Mouse (Mus musculus) heart, postnatal 0 days (tissue): ENCODE measurements at regions not wholly inside any gene's neighbourhood (a gene's known extent, or its start where the extent isn't known, plus 50 kb on each side); places are given as distances from the start of the nearest gene placed in this dataset.
A peak's percentile ranks its signal among the peaks of the same experiment; 100 is the strongest.

ENCODE experiments used
- CTCF ChIP-seq: IDR thresholded peaks from 2 replicates; pipeline ENCODE4 v1.5.1; 2016; ENCODE audit warnings: antibody characterized with exemption, control low read depth, low read depth
- EP300 ChIP-seq: IDR thresholded peaks from 2 replicates; pipeline ENCODE4 v1.6.1; 2016; ENCODE audit warnings: antibody characterized with exemption, low read depth

GRCm38 (mm10) chr10:96332731-96333201 lies 196.4 kb downstream of the Gm5426 start:
- TF ChIP-seq CTCF = no peak
- peak; percentile 24; the same call in 1 of the 2 replicates for TF ChIP-seq EP300
